Mouse (Mus musculus) megakaryocyte, embryonic 14.5 days (primary cell): Measurements from ENCODE around the gene Gm28372. TPM values are rescaled to one million over a fixed set of nuclear protein-coding genes. Genes with fewer than 3 reads are reported as not detected.

Experiments used
- H3K27me3 ChIP-seq: replicated peaks from 2 replicates; pipeline ENCODE3; 2012; ENCODE audit warnings: inconsistent platforms
- H3K36me3 ChIP-seq: replicated peaks from 2 replicates; pipeline ENCODE3; 2012; ENCODE audit warnings: low read length, inconsistent platforms, mixed read lengths
- H3K4me1 ChIP-seq: 2 replicates; pipeline ENCODE4 v1.6.1; 2012; ENCODE audit warnings: inconsistent platforms
- H3K4me3 ChIP-seq: replicated peaks from 2 replicates; pipeline ENCODE3; 2012; ENCODE audit warnings: moderate library complexity, mild to moderate bottlenecking, inconsistent platforms
- H3K9me3 ChIP-seq: 2 replicates; pipeline ENCODE4 v1.6.1; 2012; ENCODE audit warnings: inconsistent platforms
- FLI1 ChIP-seq: IDR thresholded peaks from 2 replicates; pipeline ENCODE4 v1.6.1; 2012; ENCODE audit warnings: low read length, inconsistent platforms, mixed read lengths
- GATA1 ChIP-seq: IDR thresholded peaks from 3 replicates; pipeline ENCODE4 v1.6.1; 2012; ENCODE audit warnings: mixed read lengths, low read length, inconsistent platforms, borderline replicate concordance
- polyA plus RNA-seq: library from polyadenylated mRNA; stranded (reverse); fragments of >175 nt; gene quantifications from 2 replicates; pipeline ENCODE4 v1.2.3, GENCODE M21; 2012; ENCODE audit warnings: low replicate concordance; ENCODE audit not compliant: insufficient read depth

The Gm28372 gene
- polyA plus RNA-seq, 1 experiment, result not detected

DNA sequence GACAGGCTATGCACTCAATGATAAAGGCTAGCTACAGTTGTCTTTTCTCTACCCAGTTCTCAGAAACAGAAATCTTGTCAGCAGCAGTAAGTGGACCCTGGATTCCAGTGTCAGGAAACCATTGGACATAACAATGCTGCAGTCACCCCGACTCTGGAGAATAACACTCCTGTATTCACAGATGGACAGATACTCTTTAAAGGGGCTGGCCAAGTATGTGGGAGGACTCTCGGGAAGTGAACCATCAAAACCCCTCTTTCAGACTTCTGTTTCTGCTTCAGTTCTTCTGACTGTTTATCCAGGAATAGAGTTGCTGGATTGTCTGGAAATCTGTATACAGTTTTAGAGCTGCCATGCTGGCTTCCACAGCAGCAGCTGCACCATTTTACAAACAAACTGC lies 24.8 kb downstream of the Gm28372 start:
- H3K4me3 ChIP-seq, result no peak overlapping the region
- TF ChIP-seq GATA1 (no peak), FLI1 (no peak)

GRCm38 (mm10) chr2:130430484-130430883 lies 25.4 kb downstream of the Gm28372 start:
- Histone ChIP-seq H3K4me3 (no peak overlapping the region), H3K9me3 (no peaks in the 10 kb centered on the region), H3K27me3 (no peaks in the 10 kb centered on the region), H3K4me1 (peaks cover 79% of the 10 kb centered on the region), H3K36me3 (peaks cover 22% of the 10 kb centered on the region)
- TF ChIP-seq GATA1 (no peak), FLI1 (no peak)

More for the DNA sequence above, 24.8 kb downstream of the Gm28372 start:
- Histone ChIP-seq H3K27me3 (no peaks in the 10 kb centered on the region), H3K9me3 (no peaks in the 10 kb centered on the region), H3K36me3 (peaks cover 22% of the 10 kb centered on the region), H3K4me1 (peaks cover 85% of the 10 kb centered on the region)

- Histone ChIP-seq H3K27me3 (no peaks in the 10 kb centered on the region), H3K4me3 (no peak overlapping the region), H3K4me1 (peaks cover 76% of the 10 kb centered on the region), H3K9me3 (no peaks in the 10 kb centered on the region), H3K36me3 (peaks cover 27% of the 10 kb centered on the region)
- TF ChIP-seq FLI1 (no peak), GATA1 (no peak)
Measured at GRCm38 (mm10) chr2:130432157-130432556, 27.1 kb downstream of the Gm28372 start.

GRCm38 (mm10) chr2:130433152-130433551 lies 28.1 kb downstream of the Gm28372 start:
- Histone ChIP-seq H3K4me1 (peaks cover 76% of the 10 kb centered on the region), H3K36me3 (peaks cover 30% of the 10 kb centered on the region), H3K9me3 (no peaks in the 10 kb centered on the region), H3K27me3 (no peaks in the 10 kb centered on the region), H3K4me3 (no peak overlapping the region)
- no peak for TF ChIP-seq FLI1
- TF ChIP-seq GATA1, result no peak

DNA sequence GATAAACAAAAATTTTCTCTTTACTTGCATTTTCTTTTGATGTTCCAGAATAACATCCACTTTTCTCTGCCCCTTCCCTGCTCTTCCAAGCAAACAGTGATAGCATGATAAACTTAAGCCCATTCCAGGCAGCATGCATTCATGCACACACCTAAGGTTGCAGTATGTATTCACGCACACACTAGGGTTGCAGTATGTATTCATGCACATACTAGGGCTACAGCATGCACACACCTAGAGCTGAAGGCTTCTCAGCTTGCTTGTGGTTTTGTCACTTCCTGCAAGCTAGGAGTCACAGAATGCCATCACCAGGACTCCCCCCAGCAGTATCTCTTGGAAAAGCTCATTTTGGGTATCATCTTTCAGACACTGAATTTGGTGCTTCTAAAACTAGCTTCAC lies 31.7 kb downstream of the Gm28372 start:
- Histone ChIP-seq H3K27me3 (no peaks in the 10 kb centered on the region), H3K4me1 (peaks cover 57% of the 10 kb centered on the region), H3K4me3 (peak overlapping the region; percentile 74), H3K36me3 (peaks cover 60% of the 10 kb centered on the region), H3K9me3 (no peaks in the 10 kb centered on the region)
- TF ChIP-seq FLI1, result no peak
- no peak for TF ChIP-seq GATA1

GRCm38 (mm10) chr2:130438861-130439260 lies 33.8 kb downstream of the Gm28372 start:
- no peaks in the 10 kb centered on the region for H3K27me3 ChIP-seq
- no peaks in the 10 kb centered on the region for H3K9me3 ChIP-seq
- H3K36me3 ChIP-seq, result peaks cover 74% of the 10 kb centered on the region
- H3K4me3 ChIP-seq, result no peak overlapping the region
- no peak for TF ChIP-seq GATA1
- no peak for TF ChIP-seq FLI1
- H3K4me1 ChIP-seq, result peaks cover 36% of the 10 kb centered on the region

DNA sequence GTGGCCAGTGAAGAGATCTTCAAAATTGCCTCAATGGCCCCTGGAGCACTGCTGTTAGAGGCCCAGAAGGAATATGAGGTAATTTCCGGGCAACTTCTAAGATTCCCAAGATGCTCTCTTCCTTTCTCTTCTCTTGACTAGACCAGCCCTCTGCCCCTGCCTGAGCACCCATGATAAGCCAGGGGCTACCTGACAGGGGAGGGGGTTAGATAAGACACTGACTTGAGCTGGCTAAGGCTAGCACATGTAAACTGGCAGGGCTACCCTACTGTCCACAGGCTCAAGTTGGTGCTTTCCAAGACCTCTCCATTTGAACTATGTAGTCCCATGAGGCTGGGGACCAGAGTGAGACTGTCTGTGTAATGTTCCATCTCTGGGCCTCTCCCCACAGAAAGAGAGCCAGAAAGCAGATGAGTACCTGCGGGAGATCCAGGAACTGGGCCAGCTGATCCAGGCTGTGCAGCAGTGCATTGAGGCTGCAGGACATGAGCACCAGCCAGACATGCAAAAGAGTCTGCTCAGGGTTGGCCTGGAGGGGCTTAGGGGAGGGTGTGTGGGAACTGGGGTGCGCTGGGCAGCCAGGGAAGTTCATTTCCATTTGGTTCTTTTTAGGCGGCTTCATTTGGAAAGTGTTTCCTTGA lies 34.9 kb downstream of the Gm28372 start:
- Histone ChIP-seq H3K36me3 (peaks cover 79% of the 10 kb centered on the region), H3K4me3 (no peak overlapping the region), H3K9me3 (no peaks in the 10 kb centered on the region), H3K27me3 (no peaks in the 10 kb centered on the region), H3K4me1 (peaks cover 35% of the 10 kb centered on the region)
- TF ChIP-seq GATA1 (no peak), FLI1 (no peak)

DNA sequence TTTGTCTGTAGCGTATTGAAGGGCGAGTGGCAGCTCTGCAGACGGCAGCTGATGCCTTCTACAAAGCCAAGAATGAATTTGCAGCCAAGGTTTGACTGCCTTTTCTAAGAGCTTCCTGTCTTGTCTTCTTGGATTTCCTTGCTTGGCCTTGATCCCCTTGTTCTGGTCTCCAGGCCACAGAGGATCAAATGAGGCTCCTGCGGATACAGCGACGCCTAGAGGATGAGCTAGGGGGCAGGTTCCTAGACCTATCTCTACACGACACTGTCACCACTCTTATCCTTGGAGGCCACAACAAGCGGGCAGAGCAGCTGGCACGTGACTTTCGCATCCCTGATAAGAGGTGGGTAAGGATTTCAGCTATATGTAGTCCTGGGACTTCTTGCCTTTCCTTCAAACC lies 37.1 kb downstream of the Gm28372 start:
- Histone ChIP-seq H3K27me3 (no peaks in the 10 kb centered on the region), H3K4me3 (no peak overlapping the region), H3K4me1 (peaks cover 24% of the 10 kb centered on the region), H3K36me3 (peaks cover 82% of the 10 kb centered on the region), H3K9me3 (no peaks in the 10 kb centered on the region)
- TF ChIP-seq FLI1 (no peak), GATA1 (no peak)

DNA sequence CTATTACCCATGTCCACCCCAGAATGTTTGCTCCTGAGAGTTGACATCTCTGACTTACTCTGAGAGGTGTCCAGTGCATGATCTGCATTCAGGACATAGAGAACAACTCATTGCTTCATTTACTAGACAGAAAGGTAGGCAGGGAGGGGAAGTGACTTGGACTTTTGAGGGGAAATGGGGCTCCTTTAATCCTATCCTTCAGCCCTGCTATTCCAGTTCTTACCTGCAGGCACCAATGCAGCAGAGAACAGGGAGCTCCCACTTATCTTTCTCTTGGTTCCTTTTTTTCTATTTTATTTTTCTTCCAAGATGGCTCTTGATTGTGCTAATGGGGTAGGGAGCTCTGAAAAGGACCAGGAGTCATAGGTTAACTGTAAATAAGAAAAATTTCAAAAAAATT lies 43.4 kb downstream of the Gm28372 start:
- no peaks in the 10 kb centered on the region for H3K27me3 ChIP-seq
- H3K4me3 ChIP-seq, result no peak overlapping the region
- TF ChIP-seq GATA1 (no peak), FLI1 (no peak)
- peaks cover 39% of the 10 kb centered on the region for H3K4me1 ChIP-seq
- peaks cover 19% of the 10 kb centered on the region for H3K36me3 ChIP-seq
- H3K9me3 ChIP-seq, result no peaks in the 10 kb centered on the region

DNA sequence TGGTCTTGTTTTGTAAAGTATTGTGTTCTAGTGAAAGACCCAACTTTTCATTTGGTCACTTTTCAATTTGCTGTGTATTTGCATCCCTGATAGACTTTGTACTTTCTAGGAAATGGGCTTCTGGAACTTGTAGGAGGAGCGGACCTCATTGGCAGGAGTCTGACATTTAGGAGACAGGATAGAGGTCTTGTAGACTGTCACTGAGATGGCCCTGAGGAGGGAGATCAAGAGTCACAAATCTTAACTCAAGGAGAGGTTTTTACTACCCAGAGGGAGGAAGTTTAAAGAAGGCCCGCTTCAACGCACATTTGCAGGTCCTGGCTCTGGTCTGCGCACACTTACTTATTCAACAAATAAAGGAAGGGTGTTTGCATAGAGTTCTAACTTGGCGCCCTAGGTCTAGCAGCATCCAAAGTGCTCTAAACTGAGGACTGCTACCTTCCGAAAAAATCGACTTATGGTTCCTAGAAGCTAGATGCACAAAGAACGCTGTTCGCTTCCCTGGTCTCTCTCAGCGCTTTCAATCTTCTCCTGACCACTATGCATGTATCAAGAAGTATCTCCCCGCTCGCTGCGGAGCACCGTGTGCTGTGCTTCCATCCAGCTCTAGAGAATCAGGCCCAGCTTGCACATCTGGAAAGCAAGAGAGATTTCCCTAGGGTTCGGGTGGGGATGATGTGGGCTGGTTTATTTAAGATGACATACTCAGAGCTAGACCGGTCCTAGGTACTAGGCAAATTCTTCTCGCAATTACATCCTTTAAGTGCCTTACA lies 44.2 kb downstream of the Gm28372 start:
- Histone ChIP-seq H3K4me3 (peak overlapping the region; percentile 100), H3K9me3 (no peaks in the 10 kb centered on the region), H3K27me3 (no peaks in the 10 kb centered on the region), H3K4me1 (peaks cover 42% of the 10 kb centered on the region), H3K36me3 (peaks cover 12% of the 10 kb centered on the region)
- no peak for TF ChIP-seq FLI1
- no peak for TF ChIP-seq GATA1
